21 mouse cellular contexts compared by ENCODE assay signal in the genomic region with DNA sequence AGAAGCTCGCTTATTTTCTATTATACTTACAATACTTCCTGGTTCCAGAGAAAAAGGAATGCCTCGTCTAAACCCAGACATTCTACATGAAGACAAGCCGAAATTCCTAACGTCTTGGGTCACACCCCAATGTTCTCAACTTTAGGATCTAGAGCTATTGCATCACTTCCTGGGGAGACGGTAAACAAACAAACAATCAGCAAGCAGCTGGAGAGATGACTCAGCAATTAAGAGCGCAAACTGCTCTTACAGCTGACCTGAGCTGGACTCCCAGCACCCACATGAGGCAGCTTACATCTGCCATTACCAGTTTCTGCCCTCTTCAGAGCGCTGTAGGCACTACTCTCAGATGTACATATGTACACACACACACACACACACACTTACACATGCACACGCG. TPM values are rescaled to one million over a fixed set of nuclear protein-coding genes. Genes with fewer than 3 reads are reported as not detected.
DNase-seq lines count a peak whose midpoint lies in the region; ATAC-seq and TF ChIP-seq lines count a peak whose summit lies in the region.
"Had no signal": no experiment of that assay in that cellular context is flagged by ENCODE, and none has a peak within 500 bp of the region (broad histone marks: within the 10 kb centered on the region; RNA-seq: fewer than 3 reads in every experiment).

No protein-coding gene starts in this region.

- ATAC-seq in lung, postnatal 0 days = peak; percentile 47; the same call in 1 of the 2 replicates
- no peak for ATAC-seq in liver, embryonic 12.5 days
- ATAC-seq: forebrain, embryonic 16.5 days had no signal

- TF ChIP-seq POLR2A in kidney, adult 2 months (IDR thresholded peaks at IDR 0.05; ENCODE audit: low read depth, low read length) = no peak
- no peak for TF ChIP-seq POLR2A in ES-Bruce4 (IDR thresholded peaks at IDR 0.05; ENCODE audit: insufficient read depth, low read length)

- H3K4me1 ChIP-seq in kidney, adult 2 months (ENCODE audit: control insufficient read depth, insufficient read depth, low read length) = no peaks in the 10 kb centered on the region; the same call in 1 of the 2 replicates
- no peaks in the 10 kb centered on the region for H3K4me1 ChIP-seq in lung, postnatal 0 days (ENCODE audit: insufficient read depth, low read depth, low read length)
- H3K4me1 ChIP-seq in ES-Bruce4 (ENCODE audit: control insufficient read depth, insufficient read depth, low read length) = no peaks in the 10 kb centered on the region
- no peaks in the 10 kb centered on the region for H3K4me1 ChIP-seq in liver, embryonic 12.5 days
- H3K4me1 ChIP-seq: embryonic facial prominence, embryonic 13.5 days had no signal

- TF ChIP-seq EP300 in lung, postnatal 0 days (IDR thresholded peaks at IDR 0.05) = no peak
- TF ChIP-seq EP300 in ES-Bruce4 (IDR thresholded peaks at IDR 0.05; ENCODE audit: insufficient read depth, low read depth, low read length) = 0 out of 2 replicates have a peak, but pooled peaks have one; percentile 53

- no peak overlapping the region for H3K4me3 ChIP-seq in kidney, adult 2 months (ENCODE audit: insufficient read depth, low read depth, low read length)
- no peak overlapping the region for H3K4me3 ChIP-seq in lung, postnatal 0 days (ENCODE audit: low read depth, low read length)
- H3K4me3 ChIP-seq in ES-Bruce4 (ENCODE audit: low read depth, low read length) = no peak overlapping the region
- H3K4me3 ChIP-seq in liver, embryonic 12.5 days = no peak overlapping the region
- H3K4me3 ChIP-seq: embryonic facial prominence, embryonic 13.5 days; forebrain, embryonic 12.5 days; heart, embryonic 12.5 days; hindbrain, embryonic 15.5 days had no signal

- intact Hi-C loops in heart, postnatal 14 days (cut with DNase I) = no loop called here

- H3K9ac ChIP-seq in lung, postnatal 0 days (replicated peaks; ENCODE audit: low read depth) = no peak overlapping the region
- H3K9ac ChIP-seq in ES-Bruce4 (ENCODE audit: low read depth, poor library complexity, severe bottlenecking) = no peak overlapping the region
- no peak overlapping the region for H3K9ac ChIP-seq in liver, embryonic 12.5 days
- H3K9ac ChIP-seq: embryonic facial prominence, embryonic 13.5 days; forebrain, embryonic 12.5 days; heart, embryonic 12.5 days; hindbrain, embryonic 15.5 days had no signal

- no peak for TF ChIP-seq CTCF in kidney, adult 2 months (conservative IDR thresholded peaks at IDR 0.05; ENCODE audit: insufficient read depth, insufficient read length, low read depth, low read length)
- TF ChIP-seq CTCF in lung, postnatal 0 days (IDR thresholded peaks at IDR 0.05) = no peak
- TF ChIP-seq CTCF in ES-Bruce4 (IDR thresholded peaks at IDR 0.05; ENCODE audit: low read depth, low read length) = no peak

- H3K27ac ChIP-seq in kidney, adult 2 months (ENCODE audit: insufficient read depth, low read depth, low read length) = no peak overlapping the region
- no peak overlapping the region for H3K27ac ChIP-seq in lung, postnatal 0 days (ENCODE audit: low read length)
- H3K27ac ChIP-seq in ES-Bruce4 (ENCODE audit: insufficient read depth, low read length) = peak overlapping the region; percentile 38; the same call in 1 of the 2 replicates
- no peak overlapping the region for H3K27ac ChIP-seq in liver, embryonic 12.5 days
- H3K27ac ChIP-seq: embryonic facial prominence, embryonic 13.5 days; forebrain, embryonic 12.5 days; hindbrain, embryonic 15.5 days had no signal

- no peaks in the 10 kb centered on the region for H3K27me3 ChIP-seq in kidney, adult 2 months (replicated peaks; ENCODE audit: control insufficient read depth, insufficient read depth, low read length)
- no peaks in the 10 kb centered on the region for H3K27me3 ChIP-seq in lung, postnatal 0 days (replicated peaks; ENCODE audit: insufficient read depth, low read length)
- no peaks in the 10 kb centered on the region for H3K27me3 ChIP-seq in ES-Bruce4 (ENCODE audit: control insufficient read depth, insufficient read depth, low read length, poor library complexity, severe bottlenecking)
- H3K27me3 ChIP-seq in liver, embryonic 12.5 days (replicated peaks) = no peaks in the 10 kb centered on the region
- H3K27me3 ChIP-seq: CH12.LX; embryonic facial prominence, embryonic 13.5 days; forebrain, embryonic 12.5 days; heart, embryonic 12.5 days; hindbrain, embryonic 15.5 days had no signal

- no peaks in the 10 kb centered on the region for H3K9me3 ChIP-seq in lung, postnatal 0 days (ENCODE audit: low read length)
- H3K9me3 ChIP-seq in ES-Bruce4 (replicated peaks; ENCODE audit: control insufficient read depth, insufficient read depth, low read length, poor library complexity, severe bottlenecking) = no peaks in the 10 kb centered on the region
- H3K9me3 ChIP-seq in liver, embryonic 12.5 days (replicated peaks) = no peaks in the 10 kb centered on the region
- H3K9me3 ChIP-seq: embryonic facial prominence, embryonic 13.5 days; forebrain, embryonic 12.5 days; hindbrain, embryonic 15.5 days had no signal

- WGBS in kidney, adult 2 months = 73% methylated on average over 9 of the region's 9 CpGs
- 71% methylated on average over 9 of the region's 9 CpGs for WGBS in lung, postnatal 0 days
- WGBS in liver, embryonic 12.5 days (ENCODE audit: insufficient replicate concordance) = 74% methylated on average over 9 of the region's 9 CpGs

- H3K4me2 ChIP-seq in lung, postnatal 0 days (replicated peaks; ENCODE audit: low read depth, low read length) = no peak overlapping the region
- H3K4me2 ChIP-seq in liver, embryonic 12.5 days = no peak overlapping the region
- H3K4me2 ChIP-seq: embryonic facial prominence, embryonic 13.5 days; forebrain, embryonic 12.5 days; heart, embryonic 12.5 days; hindbrain, embryonic 15.5 days had no signal

- peak; percentile 45 for DNase-seq in kidney, adult 2 months
- DNase-seq in kidney, adult 8-10 months = no peak
- DNase-seq in lung, postnatal 0 days (ENCODE audit: low spot score) = peak; percentile 56
- no peak for DNase-seq in lung, postnatal 4 days
- peak; percentile 64 for DNase-seq in ZHBTc4 (ENCODE audit: low read depth, low spot score)
- no peak for DNase-seq in heart, postnatal 14 days
- DNase-seq: adrenal gland, postnatal 10 days; cerebellum, adult 11-12 months; cerebellum, adult 9-10 months; cerebellum, postnatal 25 days; gastrocnemius, postnatal 25 days; heart, postnatal 36 days had no signal

- no peaks in the 10 kb centered on the region for H3K36me3 ChIP-seq in kidney, adult 2 months (ENCODE audit: control insufficient read depth, insufficient read depth, low read length)
- no peaks in the 10 kb centered on the region for H3K36me3 ChIP-seq in lung, postnatal 0 days (ENCODE audit: insufficient read depth, low read length)
- no peaks in the 10 kb centered on the region for H3K36me3 ChIP-seq in ES-Bruce4 (ENCODE audit: control insufficient read depth, insufficient read depth, low read length, poor library complexity, severe bottlenecking)
- H3K36me3 ChIP-seq in liver, embryonic 12.5 days = no peaks in the 10 kb centered on the region
- H3K36me3 ChIP-seq: embryonic facial prominence, embryonic 13.5 days; forebrain, embryonic 12.5 days; heart, embryonic 12.5 days; hindbrain, embryonic 15.5 days had no signal

RNA-seq across cellular contexts. Expression of a gene that starts 34.0 kb away (rescaled TPM):
- polyA plus RNA-seq in kidney, adult 2 months (2012; rRNA removed) = 35.5 and 37.1 TPM in 2 replicates
- polyA plus RNA-seq in lung, postnatal 0 days (2015; fragmentation: Nextera tagmentation; extraction: Ambion mirVana) = 18.9 and 20.4 TPM in 2 replicates
- polyA plus RNA-seq in ES-Bruce4 (2011; ENCODE audit: insufficient read depth, insufficient read length, low read depth, missing spikeins) = 8.6 and 9.4 TPM in 2 replicates
- polyA plus RNA-seq in liver, embryonic 12.5 days (2016; fragmentation: Nextera tagmentation; extraction: Ambion mirVana) = 12.0 and 12.6 TPM in 2 replicates
- total RNA-seq in heart, postnatal 14 days (2021) = 10 to 100 TPM; 16.8 to 17.3 TPM
- total RNA-seq: MEL had no signal

Comparison
In these comparisons a context has a peak if more than half of its experiments do, and no peak if none do; other contexts are left out.
1. DNase-seq: peak in kidney, adult 2 months (single experiment), lung, postnatal 0 days (single experiment) and ZHBTc4 (single experiment); none in kidney, adult 8-10 months (0 of 2), lung, postnatal 4 days (0 of 2) and heart, postnatal 14 days (0 of 2).